Mouse (Mus musculus) erythroblast, adult 5-6 weeks (primary cell): ENCODE measurements around the gene Dlat. TPM values are rescaled to one million over a fixed set of nuclear protein-coding genes. Genes with fewer than 3 reads are reported as not detected.
"Not testable (repeated sequence)": the region's sequence is repeated elsewhere in the genome, so short reads cannot be mapped to it uniquely, and the experiment has no call there.

ENCODE experiments used
- ATAC-seq: replicated peaks from 2 replicates; pipeline ENCODE4 v1.8.0; 2016; ENCODE audit warnings: moderate number of reproducible peaks, mild to moderate bottlenecking, moderate TSS enrichment, inconsistent platforms; ENCODE audit not compliant: poor library complexity, low FRiP score, severe bottlenecking
- total RNA-seq, 2 experiments: library from RNA; stranded (forward) in 1 of 2; stranded (reverse) in 1 of 2; fragments of 150-400 nt in 1 of 2; fragments of 200-764, 138-1000 nt in 1 of 2; gene quantifications; 2 replicates each; pipeline versions ENCODE4 v1.2.3 to v1.2.4; 2015 to 2017; ENCODE audit warnings: low replicate concordance in 2 of 2

Gene Dlat
- total RNA-seq, 2 experiments from 2014 or later = 16.4 to 19.8 TPM

DNA sequence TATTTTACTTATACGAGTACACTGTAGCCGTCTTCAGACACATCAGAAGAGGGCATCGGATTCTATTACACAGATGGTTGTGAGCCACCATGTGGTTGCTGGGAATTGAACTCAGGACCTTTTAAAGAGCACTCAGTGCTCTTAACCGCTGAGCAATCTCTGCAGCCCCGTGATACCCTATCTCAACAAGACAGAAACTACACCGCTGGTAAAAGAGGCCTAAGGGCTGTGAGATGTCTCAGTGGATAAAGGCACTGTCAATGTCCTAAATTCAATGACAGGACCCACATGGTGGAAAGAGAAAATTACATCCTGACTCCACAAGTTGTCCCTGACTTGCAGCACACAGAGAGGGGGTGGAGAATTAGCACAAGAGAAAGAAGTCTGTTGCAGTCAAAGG, 6.9 kb upstream of the Dlat start:
- no peak for ATAC-seq

DNA sequence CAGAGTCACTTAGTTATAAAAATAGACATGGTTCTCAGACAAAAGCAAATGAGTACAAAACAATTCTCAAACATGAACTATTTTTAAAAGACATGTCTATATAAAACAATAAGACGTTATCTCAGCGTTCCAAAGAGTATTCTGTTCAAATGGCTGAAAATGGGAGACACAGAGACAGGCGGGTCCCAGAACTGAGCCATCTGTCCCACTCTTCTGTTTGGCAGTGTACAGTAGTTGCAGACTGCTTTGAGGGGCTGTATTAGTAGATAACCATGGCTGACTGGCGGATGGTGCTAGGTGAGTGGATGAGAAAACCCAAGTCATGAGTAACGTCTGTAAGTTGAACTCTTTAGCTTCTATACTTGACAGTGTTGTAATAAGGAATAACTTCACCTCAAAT, 5.2 kb upstream of the Dlat start:
- ATAC-seq = no peak

DNA sequence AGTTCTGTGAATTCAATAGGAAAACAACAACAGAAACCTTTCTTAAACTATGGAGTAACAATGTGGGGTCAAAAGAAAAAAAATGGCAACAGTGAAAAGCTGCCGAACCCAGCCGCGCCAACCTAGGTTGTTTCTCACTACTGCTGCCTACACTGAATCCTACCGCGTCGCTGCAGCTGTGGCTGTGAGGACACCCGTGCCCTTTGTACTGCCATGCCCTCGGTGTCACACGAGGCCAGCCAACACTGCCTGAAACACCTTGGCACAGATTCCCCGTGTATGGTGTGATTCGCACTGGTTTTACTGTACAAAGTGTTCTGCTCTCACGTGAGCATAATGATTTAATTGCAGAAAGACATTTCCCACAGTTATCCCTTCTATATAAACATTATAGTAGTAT, 851 bp upstream of the Dlat start:
- no peak for ATAC-seq

DNA sequence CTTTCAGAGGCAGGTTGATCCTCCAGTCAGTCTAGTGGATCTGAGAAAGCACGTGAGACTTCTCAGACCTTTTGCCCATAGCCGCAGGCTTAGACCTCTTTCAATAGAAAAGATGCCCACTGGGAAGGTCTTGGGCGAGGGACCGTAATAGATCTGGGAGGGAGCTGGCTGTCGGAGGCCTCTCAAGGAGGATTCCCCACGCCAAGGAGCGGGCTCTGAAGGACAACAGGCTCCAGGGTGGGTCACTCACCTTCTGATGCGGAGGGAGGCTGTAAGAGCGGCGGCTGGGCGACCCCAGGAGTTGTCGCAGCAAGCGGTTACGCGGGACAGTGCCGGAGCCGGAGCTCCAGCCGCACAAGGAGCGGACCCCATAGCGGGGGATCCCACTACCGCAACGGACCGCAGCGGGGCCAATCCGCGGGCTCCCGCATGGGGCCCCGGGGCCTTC, 615 bp downstream of the Dlat start:
- no peak; the same call in 1 of the 2 replicates for ATAC-seq

DNA sequence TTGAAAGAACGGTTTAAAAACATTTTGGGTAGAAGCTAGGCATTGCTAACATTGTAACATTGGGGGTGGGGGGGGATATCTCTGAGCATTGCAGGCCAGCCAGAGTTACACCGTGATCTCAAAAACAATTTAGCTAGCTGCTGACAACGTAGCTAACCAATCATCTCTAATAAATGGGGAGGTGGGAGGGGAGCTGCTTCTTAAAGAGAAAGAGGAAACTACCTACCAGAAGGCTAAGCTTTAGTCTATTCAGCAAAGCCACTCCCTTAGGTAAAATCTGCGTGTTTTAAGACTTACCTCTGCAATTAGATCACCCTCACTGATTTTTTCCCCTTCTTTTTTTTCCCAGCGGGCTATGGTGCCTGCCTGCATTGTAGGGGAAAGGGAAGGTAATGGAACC, 1.2 kb downstream of the Dlat start:
- no peak for ATAC-seq

DNA sequence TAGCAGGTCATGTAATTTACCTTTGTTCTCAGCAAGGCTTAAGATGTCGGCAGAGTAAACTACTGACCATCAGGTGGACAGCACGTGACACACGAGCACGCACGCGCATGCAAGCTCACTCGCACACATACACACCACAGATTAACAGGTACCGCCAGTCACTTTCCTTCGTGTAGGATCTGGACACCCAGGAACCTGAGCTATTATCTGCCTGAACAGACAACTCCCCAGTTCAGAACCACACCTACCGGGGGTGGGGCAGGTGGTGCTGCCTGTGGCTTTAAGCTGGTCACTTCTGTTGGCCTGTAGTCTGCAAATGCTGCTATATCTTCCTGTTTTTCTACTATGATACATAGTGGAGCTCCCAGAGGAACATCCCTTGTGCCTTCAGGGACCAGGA, 9.1 kb downstream of the Dlat start:
- peak; percentile 88 for ATAC-seq

DNA sequence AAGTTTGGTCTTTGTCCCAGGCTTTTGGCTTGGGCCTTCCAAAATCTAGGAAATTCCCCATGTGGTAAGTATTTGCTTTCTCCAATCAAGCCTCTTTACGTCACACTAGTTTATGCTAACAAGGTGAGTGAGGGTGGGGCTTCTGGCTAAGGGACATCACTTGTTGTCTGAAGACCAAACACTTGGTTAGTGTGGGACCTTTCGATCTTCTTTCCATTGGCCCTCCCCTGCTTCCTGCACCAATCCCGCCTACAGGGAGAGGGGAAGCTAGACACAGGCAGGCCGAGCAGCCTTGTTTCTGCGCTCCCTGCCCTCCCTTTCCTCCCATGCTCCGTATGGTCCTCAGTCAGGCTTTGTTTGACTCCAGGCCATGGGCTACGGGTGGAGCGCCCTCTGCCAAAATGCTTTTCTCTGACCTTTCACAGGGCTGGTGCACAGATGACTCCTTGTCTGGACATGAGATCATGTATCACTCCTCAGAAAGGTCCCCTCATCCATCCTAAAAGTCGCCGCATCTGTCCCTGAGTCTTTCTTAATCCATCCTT, 12.7 kb downstream of the Dlat start:
- no peak for ATAC-seq

DNA sequence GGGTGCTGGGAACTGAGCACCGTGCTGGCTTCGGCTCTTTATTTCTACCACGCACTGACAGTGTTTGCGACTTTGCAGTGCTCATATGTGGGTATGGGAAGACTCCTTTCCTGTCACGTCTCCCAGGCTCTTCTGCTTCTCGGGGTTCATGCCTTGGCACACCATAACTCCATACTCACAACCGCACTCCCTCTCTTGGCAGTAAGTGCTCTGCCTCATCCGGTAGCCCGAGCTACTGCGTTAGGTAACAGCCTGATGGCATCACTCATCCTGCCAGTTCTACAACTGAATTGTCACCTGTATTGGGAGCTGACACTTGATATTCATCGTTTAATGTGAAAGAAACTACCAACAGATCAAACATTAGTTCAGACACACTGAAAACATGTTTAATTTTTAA, 25.3 kb downstream of the Dlat start:
- no peak for ATAC-seq

DNA sequence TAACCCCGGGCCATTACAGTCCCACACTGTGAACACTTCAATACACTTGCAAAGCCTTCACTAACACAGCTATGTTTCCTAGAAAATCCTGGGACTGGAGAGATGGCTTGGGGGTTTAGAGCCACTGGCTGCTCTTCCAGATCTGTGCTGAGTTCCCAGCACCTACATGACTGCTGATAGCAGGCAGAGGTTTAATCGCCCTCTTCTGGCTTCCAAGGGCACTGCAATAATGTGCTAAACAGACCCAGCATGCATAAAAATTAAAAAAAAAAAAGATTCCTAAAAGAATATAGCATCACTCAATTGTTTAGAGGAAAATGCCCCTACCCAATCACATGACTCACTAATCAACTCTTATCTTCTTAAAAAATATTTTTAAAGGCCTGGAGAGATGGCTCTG, 26.5 kb downstream of the Dlat start:
- ATAC-seq = peak; percentile 80

DNA sequence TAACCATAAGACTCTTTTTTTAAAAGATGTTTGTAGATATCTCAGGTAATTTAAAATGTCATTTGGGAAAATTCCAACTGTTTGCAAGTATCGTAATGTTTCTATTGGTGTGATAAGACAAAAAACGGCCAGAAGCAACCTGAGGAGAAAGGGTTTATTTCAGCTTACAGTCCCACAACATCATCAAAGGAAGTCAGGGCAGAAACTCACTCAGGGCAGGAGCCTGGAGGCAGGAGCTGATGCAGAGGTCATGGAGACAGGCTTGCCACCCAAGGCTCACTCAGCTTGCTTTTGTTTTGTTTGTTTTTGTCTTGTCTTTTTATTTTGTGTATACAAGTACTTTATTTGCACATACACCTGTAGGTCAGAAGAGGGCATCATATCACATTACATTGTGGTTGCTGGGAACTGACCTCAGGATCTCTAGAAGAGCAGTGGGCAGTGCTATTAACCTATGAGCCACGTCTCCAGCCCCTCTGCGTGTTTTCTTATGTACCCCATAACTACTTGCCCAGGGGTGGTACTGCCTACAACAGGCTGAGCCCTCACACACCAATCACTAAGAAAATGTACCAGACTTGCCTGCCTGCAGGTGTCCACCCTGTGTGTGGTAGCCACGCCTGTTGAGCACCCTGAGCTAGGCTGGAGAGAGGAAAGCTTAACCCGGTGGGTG, 27.4 kb downstream of the Dlat start:
- no peak for ATAC-seq

DNA sequence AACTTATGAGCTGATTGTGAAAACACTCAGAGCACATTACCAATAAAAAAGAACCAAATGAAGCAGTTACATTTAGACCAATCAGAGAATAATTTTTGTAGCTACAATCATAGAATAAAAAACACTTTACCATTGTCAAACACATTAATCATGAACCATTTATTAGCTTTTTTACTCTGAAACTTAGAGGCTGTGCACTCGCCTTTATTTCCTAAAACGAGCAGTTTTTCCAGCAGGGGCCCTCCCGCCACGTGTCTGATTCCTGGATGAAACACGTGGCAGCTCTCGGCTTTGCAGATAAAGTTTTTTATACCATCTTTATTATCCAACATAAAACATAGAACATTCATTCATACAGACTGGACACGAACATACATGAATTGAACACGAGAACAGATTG, 28.7 kb downstream of the Dlat start:
- ATAC-seq = not testable (repeated sequence)

DNA sequence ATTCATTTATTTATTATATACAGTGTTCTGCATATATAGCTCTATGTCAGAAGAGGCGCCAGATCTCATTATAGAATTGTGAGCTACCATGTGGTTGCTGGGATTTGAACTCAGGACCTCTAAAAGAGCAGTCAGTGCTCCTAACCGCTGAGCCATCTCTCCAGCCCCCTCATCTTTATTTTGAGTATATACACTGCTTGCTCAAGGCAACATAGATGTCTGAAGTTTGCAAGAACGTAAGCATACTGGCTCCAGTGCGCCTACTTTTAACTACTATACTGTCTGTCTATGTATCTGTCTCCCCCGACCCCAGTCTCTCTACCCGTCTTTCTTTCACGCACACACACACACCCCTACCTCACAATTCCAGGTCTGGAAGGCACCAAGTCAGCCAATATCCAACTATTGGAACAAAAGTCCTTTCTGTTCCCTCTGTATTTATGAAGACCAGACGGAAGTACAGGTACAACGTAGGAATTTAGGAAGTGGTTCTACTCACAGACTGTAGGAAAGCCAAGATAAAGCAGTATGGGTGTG, 41.7 kb downstream of the Dlat start:
- no peak for ATAC-seq

DNA sequence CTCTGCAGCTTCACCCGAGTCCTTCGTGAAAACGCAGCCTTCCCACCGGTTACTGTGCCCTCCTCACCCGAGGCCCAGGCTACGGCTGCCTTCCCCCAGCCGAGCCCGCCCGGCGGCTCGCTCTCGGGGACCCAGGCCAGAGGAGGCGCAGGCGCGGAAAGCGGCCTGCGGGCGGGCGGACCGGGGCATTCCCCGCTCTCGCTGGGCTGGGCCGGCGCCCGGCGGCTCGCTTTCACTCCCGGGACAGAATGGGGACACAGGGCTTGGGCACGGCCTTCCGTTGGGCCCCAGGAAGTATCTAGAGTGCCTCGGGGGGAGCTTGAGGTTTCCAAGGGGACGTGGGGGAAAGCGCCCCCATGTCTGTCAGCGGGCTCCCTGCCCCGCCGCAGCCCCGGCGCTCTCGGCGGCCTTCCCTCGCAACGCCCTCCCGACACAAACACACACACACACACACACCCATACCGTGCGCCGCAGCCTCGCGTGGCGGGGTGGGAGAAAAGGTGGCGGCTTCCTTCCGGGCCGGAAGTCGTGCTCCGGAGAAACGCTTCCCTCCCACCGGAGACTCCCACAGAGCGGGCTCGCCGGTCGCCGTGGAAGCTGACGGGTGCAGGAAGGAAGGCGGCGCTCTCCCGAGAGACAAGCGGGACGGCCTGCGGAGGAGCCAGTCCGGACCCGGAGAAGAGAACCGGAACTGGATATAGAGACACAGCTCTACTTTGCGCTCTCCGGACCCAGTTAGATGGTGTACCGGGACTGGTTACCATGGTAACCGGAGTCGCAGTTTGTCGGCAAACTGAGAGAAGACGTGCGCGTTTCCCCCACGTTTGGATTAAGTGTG, 42.6 kb downstream of the Dlat start, which contains the start of the genes Pih1d2 and Nkapd1:
Gene Pih1d2 (plus strand): TSS at position 556 of the 838 bp plus-strand sequence.
Gene Nkapd1 (minus strand): TSS at position 699 of the 838 bp plus-strand sequence.
- ATAC-seq = peak; percentile 91

DNA sequence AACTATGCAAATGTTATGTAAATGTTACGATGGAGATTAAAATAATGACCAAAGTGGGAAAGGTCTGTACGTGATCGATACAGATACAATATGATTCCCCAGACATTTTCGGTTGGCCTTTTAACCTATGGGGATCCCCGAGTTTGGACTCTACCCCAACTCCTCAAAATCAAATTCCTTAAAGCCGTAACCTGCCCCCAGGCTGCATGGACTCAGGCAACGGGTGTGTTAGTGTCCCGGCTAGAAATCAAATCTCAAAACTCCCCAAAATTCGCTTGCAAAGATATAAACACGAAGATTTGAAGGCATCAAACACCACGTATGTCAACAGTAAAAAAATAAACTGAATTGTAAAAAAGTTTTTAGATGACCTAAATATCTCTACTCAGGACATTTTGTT, 43.4 kb downstream of the Dlat start:
- no peak for ATAC-seq

DNA sequence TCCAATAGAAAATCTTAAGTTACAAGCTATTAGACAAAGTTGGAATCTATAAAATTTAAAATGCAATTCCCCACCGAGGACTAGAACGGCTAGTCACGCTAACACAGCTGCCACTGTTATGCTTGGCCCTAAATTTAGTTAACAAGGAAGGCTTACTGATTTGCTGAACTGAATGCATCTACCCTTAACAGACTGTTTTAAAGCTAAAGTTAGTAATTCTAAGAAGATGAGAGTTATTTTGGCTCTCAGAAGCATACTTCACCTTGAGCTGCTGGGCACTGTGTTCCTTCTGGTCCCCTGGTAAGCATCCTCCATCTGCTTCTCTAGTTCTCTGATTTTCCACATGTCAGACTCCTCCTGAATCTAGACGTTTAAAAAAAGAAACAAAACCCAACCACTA, 47.5 kb downstream of the Dlat start:
- ATAC-seq = no peak

DNA sequence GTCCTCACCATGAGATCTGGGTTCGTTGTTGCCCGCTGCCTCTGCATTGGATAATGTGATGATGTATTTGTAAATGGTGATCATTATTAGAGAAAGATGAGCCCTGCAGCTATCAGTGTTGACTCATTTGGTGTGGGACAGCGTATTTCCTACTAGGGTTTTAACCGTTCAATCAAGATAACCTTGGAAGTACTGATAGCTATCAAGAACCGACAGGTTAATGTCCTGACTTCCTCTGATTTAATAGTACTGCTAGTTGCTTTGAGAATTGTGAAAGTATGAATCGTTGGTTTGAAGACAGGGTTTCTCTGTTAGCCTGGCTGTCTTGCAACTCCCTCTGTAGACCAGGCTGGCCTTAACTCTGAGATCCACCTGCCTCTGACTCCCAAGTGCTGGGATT, 55.2 kb downstream of the Dlat start:
- peak; percentile 34 for ATAC-seq

DNA sequence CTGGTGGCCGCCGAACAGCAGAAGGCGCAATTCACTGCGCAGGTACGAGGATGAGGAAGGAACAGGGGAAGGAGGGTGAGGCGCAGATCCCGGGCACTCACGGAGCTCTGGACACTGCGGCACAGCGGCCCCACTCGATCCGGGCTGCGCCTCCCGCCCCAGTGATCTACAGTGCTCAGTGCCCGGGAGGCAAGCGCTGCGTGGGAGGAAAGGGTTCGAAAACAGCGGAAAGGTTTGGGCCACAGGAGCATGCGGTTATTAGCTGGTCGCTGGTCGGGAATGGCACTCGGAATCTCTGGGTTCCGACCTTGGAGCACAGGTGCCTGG, 55.6 kb downstream of the Dlat start:
- ATAC-seq = peak; percentile 79

DNA sequence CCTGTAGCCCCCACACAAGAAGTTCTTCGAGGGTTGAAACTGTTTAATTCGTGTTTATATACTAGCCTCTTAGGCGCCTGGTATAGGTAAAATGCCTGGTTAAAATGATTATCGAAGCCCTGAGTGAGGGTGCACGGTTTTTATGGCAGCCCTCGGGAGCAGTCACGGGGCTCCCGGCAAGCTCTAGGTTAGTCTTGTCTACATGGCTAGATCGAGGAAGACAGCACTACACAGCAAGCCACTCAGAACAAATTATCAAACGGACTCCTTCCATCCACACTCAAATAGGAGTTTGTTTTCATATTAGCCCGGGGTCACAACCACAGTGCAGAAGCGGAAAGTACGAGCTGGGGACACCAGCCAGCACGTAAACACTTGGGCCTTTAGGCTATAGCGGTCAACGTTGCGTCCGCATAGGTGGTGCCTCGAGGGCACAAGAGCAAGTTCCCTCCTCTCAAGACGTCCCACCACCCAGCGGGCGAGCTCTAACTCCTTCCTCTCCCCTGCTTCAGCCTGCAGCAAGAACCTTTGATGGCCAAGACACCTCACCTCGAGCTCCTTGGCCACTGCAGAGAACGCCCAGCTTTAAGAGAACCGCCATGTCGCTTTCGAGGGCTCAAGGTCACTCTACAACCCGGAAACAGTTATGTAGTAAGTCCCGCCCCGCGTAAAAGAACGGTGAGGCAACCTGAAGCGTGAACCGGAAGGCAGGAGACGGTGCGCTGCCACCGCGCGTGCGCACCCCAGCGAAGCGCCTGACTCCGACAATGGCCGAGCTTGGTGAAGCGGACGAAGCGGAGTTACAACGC, 56.2 kb downstream of the Dlat start, which contains the start of the genes Sdhd and Timm8b:
Gene Sdhd (minus strand): TSS at position 624 of the 809 bp plus-strand sequence.
Gene Timm8b (plus strand): TSS at position 722 of the 809 bp plus-strand sequence.
- ATAC-seq = peak; percentile 97

DNA sequence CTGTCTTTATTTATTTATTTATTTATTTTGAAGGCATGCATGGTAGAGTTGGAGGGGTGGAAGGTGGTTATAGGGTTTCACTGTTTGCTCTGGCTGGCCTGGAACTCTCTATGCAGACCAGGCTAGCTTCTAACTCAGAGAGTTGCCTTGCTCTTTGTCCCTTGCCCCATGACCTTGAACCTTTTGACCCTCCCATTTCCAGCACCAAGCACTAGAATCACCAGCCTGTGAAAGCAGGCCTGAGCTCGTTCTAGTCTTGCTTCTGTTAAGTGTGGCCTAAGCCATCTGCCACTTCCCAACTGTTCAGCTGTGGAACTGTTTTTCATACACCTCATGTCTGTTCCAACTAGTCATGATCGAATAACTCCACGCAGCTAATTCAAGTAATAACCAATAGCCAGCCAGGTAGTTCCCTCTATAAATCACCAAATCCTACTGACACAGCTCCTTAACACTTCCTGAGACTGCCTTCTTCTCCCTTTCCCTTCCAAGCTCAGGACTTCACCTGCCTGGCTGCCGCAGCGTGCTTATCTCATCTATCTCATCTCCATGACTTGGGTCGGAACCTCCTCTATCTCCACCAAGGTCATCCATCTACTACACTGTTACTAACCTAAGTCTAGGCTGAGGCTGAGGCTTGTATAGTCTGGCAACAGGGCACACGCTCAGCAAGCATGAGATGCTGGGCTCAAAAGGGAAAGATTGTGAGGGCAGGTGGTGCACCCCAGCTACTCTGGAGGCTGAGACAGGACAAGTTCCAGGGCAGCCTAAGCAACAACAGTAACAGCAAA, 57.3 kb downstream of the Dlat start:
- no peak for ATAC-seq
